9 mouse cellular contexts compared by ENCODE assay signal in the genomic region with DNA sequence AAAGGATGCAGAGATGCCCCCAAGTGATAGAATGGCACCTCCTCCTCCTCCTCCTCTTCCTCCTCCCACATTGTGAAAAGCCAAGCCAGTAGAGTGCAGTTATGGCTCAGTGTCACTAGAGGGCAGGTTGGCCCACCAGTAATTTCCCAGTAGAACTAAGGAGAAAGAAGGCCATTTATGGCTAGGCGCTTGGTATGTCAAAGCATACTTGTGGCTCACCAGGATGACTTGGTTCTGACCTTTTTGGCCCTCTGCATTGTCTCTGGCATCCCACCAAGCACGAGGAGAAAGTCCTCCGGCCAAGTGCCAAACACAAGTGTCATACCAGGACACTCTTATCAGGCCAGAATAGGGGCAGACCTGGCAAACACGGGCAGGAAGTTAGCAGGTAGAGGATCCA. TPM values are rescaled to one million over a fixed set of nuclear protein-coding genes. Genes with fewer than 3 reads are reported as not detected.
A peak's percentile ranks its signal among the peaks of the same experiment; 100 is the strongest.
DNase-seq lines count a peak whose midpoint lies in the region; ATAC-seq and TF ChIP-seq lines count a peak whose summit lies in the region.
"Had no signal": no experiment of that assay in that cellular context is flagged by ENCODE, and none has a peak within 500 bp of the region (broad histone marks: within the 10 kb centered on the region; RNA-seq: fewer than 3 reads in every experiment).

No protein-coding gene starts in this region.

- 0 out of 2 replicates have a peak, but pooled peaks have one; percentile 40 for ATAC-seq in G1E (ENCODE audit: extremely low read depth, insufficient number of reproducible peaks, low FRiP score, poor library complexity, severe bottlenecking)
- ATAC-seq in monocyte, adult 5-6 weeks (replicated peaks; ENCODE audit: insufficient number of reproducible peaks, low FRiP score, low TSS enrichment, poor library complexity, severe bottlenecking): no peak

- DNase-seq in left cerebral cortex, adult 18-20 months (ENCODE audit: low spot score in 2 of 2): peak; percentile 44 to 63
- no peak for DNase-seq in left cerebral cortex, adult 11 months (ENCODE audit: low spot score)
- DNase-seq in G1E (ENCODE audit: low spot score): peak; percentile 32
- peak; percentile 6 for DNase-seq in c-Kit-negative CD71-positive TER-119-positive erythroid progenitor cells, embryonic 14.5 days (ENCODE audit: low read depth, low spot score)
- peak; percentile 53 for DNase-seq in heart, adult 8-10 months (ENCODE audit: low spot score)
- peak; percentile 60 to 75 for DNase-seq in layer of hippocampus, postnatal 36 days
- DNase-seq in natural killer cell, adult 2 months (ENCODE audit: low spot score in 2 of 2): peak; percentile 22 to 40

- peak; percentile 55 for TF ChIP-seq CTCF in G1E (IDR thresholded peaks at IDR 0.05; ENCODE audit: low read depth, low read length)

- peaks cover 6% of the 10 kb centered on the region for H3K9me3 ChIP-seq in G1E (replicated peaks)
- H3K9me3 ChIP-seq: neural tube, embryonic 13.5 days had no signal

- peaks cover 39% of the 10 kb centered on the region for H3K27me3 ChIP-seq in G1E (ENCODE audit: insufficient read depth, low read length)

- H3K36me3 ChIP-seq in G1E (replicated peaks): no peaks in the 10 kb centered on the region
- H3K36me3 ChIP-seq: neural tube, embryonic 13.5 days had no signal

- H3K4me1 ChIP-seq in G1E (ENCODE audit: insufficient read depth, low read depth, low read length): peaks cover 13% of the 10 kb centered on the region

- no peak overlapping the region for H3K4me3 ChIP-seq in G1E (ENCODE audit: low read depth, low read length)
- H3K4me3 ChIP-seq: neural tube, embryonic 13.5 days had no signal

RNA-seq across cellular contexts. Expression of a gene that starts 4.5 kb away (rescaled TPM):
- 10 to 100 TPM; 22.3 to 22.7 TPM for total RNA-seq in left cerebral cortex, adult 18-20 months (2021)
- not detected in 2 replicates for total RNA-seq in G1E (2014; fragmentation: Nextera tagmentation)
- total RNA-seq in G1E (2017): 0.38 TPM in 1 of 2 replicates, not detected in the other
- 0.13 and 0.18 TPM in 2 replicates for polyA plus RNA-seq in G1E (2012)
- 1 to 10 TPM; 3.7 to 5.0 (median 4.5) TPM for total RNA-seq in heart, adult 8-10 months (2022)
- total RNA-seq in layer of hippocampus, postnatal 36 days (2021): 10 to 100 TPM; 37.8 to 44.4 TPM
- 6.0 to 7.8 TPM (median 6.9 TPM) in 3 replicates for total RNA-seq in monocyte, adult 5-6 weeks (2017)
